Mouse (Mus musculus) heart, adult 11 months (tissue): ENCODE data around the gene Prelid3b.

Experiments
- DNase-seq: peaks from one replicate; pipeline ENCODE4 v3.0.0; 2022

Prelid3b gene

DNA sequence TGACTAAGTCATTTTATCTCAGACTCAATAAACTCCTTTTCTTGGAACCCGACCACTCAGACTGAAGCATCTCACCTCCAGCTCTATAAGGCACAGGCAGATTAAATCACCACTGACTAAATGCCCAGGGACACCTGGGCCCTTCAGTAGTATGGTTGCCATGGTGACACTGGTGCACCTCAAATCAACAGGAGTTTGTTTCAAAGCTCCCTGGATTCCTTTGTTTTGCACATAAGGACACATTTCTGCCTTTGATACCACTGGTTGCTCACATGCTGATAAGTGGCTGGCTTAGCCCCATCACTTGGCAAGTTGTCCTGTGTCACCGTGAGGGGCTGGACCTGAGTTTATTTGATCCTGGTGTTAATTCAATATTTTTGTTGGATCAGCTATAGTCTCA lies 13.5 kb downstream of the Prelid3b start:
- peak; percentile 51 for DNase-seq

- DNase-seq = peak; percentile 86
These were observed 19.2 kb downstream of the Prelid3b start for GRCm38 (mm10) chr2:174453681-174454080.

DNA sequence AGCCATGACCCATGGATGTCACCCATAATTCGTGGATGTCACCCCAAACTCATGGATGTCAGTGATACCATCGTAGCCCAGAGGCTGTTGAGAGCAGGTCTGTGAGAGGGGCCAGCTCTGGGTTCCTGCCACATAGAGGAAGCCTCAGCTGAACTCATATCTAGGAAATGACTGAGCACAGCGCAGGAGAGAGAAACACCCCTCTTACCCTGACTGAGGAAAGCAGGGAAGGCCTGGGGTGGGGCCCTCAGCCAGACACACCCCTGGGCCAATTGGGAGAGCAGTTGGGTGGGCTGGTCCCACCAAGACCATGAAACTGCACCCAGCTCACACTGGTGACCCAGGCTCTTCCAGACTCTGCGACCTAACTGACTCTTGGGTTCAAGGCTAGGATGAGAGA lies 22.5 kb downstream of the Prelid3b start, which contains the start of gene Tubb1:
Tubb1 (plus strand) TSS at position 343 of the 400 bp plus-strand sequence.
- no peak for DNase-seq

DNA sequence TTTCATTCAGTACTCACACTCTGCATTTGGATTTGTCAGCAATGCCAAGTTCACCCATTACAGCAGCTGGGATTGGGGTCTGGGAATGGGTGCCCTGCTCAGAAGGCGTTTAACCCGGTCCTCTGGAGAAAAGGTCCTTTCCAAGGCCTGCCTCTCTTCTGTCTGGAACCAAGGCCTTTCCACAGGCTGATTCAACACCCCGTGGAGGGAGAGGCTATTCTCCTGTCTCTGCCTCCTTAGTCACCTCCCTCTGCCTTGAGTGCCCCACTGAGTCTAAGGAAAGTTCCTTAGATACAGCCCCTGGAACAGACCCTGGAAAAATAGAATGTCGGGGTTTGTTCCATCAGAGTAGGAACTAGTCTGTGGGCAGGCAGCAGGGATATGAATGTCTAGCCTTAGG lies 24.5 kb downstream of the Prelid3b start:
- DNase-seq = no peak

- DNase-seq = no peak
These were observed 26.0 kb downstream of the Prelid3b start for GRCm38 (mm10) chr2:174446905-174447304.

DNA sequence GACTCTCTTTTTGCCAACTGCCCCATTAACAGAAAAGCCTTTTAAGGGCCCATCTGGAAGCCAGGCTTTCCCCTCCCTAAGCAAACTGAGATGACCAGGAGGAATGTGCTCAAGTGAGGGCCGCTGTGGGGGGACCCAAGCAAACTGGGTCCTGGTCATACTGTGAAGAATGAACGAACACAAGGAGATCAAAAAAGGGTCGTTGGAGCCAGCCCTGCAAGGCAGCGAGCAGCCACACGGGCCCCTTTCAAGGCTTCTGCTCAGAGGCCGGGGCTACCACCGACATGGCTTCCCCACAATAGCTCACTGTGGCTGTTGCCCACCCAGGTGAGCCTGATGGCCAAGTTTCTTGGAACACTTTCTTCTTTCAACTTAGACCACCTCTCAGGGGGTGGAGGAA lies 26.4 kb downstream of the Prelid3b start:
- no peak for DNase-seq

GRCm38 (mm10) chr2:174445018-174445417 lies 27.9 kb downstream of the Prelid3b start:
- no peak for DNase-seq

- no peak for DNase-seq
These were observed 28.5 kb downstream of the Prelid3b start for GRCm38 (mm10) chr2:174444359-174444758.

- peak; percentile 88 for DNase-seq
These were observed 29.8 kb downstream of the Prelid3b start for GRCm38 (mm10) chr2:174443046-174443445.

- DNase-seq = peak; percentile 90
These were observed 30.4 kb downstream of the Prelid3b start for GRCm38 (mm10) chr2:174442460-174442859.

- DNase-seq = no peak
These were observed 31.0 kb downstream of the Prelid3b start for GRCm38 (mm10) chr2:174441898-174442297.

- peak; percentile 91 for DNase-seq
These were observed 32.9 kb downstream of the Prelid3b start for GRCm38 (mm10) chr2:174439961-174440360.

DNA sequence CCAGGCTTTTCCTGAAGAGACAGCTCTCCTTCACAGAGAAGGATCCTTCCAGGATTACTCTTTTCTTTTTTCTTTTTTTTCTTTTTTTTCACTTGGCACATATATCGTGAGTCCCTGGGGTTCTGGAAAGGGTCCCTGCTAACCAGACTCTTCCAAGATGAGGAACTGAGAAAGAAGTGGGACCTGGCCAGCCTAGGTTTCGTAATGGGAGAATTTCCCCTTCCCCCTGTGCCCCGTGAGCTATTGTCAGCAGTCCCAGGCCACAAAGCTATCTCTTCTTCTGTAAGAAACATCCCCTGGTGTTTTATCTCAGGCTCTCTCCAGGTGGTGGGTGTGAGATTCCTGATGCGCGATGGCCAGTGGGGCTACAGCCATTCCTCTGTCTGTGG lies 33.4 kb downstream of the Prelid3b start:
- DNase-seq = peak; percentile 95

GRCm38 (mm10) chr2:174438737-174439449 lies 34.0 kb downstream of the Prelid3b start, which contains the start of gene Ctsz:
Gene Ctsz, minus strand, starts transcription at chr2:174439039.
- peak; percentile 99 for DNase-seq

- DNase-seq = peak; percentile 92
These were observed 34.7 kb downstream of the Prelid3b start for GRCm38 (mm10) chr2:174438181-174438580.

DNA sequence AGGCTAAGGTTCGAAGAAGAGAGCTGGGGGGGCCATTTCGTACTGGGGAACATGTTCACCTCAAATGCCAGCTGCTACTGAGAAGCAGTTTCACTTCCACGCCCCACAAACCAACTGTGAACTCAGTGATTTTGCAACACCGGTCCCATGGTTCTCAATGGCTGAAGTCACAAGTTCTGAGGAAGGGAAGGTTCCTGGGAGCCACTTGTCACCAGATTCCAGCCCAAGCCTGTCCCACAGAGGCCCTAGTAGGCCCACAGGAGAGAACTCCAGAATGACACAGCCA lies 35.2 kb downstream of the Prelid3b start:
- peak; percentile 97 for DNase-seq

GRCm38 (mm10) chr2:174436916-174437696 lies 35.8 kb downstream of the Prelid3b start:
- DNase-seq = peak; percentile 86

GRCm38 (mm10) chr2:174436076-174436701 lies 36.7 kb downstream of the Prelid3b start:
- DNase-seq = peak; percentile 96

DNA sequence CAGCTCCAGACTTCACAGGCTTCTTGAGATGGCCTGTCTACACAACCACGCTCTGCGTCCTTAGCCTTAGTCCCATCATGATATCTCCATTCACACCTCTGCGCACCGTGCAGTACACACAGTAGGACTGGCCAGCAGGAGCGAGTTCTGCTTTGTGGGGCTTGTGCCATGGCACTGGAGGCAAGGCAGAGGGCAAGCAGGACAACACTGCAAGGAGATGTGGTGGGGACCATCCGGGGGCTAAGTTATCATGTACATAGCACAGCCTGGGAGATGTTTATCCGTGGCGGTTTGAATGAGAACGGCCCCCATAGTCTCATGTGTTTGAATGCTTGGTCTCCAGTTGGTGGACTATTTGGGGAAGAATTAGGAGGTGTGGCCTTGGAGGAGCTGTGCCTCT lies 37.9 kb downstream of the Prelid3b start:
- peak; percentile 83 for DNase-seq

GRCm38 (mm10) chr2:174428996-174429591 lies 43.8 kb downstream of the Prelid3b start:
- DNase-seq = no peak

DNA sequence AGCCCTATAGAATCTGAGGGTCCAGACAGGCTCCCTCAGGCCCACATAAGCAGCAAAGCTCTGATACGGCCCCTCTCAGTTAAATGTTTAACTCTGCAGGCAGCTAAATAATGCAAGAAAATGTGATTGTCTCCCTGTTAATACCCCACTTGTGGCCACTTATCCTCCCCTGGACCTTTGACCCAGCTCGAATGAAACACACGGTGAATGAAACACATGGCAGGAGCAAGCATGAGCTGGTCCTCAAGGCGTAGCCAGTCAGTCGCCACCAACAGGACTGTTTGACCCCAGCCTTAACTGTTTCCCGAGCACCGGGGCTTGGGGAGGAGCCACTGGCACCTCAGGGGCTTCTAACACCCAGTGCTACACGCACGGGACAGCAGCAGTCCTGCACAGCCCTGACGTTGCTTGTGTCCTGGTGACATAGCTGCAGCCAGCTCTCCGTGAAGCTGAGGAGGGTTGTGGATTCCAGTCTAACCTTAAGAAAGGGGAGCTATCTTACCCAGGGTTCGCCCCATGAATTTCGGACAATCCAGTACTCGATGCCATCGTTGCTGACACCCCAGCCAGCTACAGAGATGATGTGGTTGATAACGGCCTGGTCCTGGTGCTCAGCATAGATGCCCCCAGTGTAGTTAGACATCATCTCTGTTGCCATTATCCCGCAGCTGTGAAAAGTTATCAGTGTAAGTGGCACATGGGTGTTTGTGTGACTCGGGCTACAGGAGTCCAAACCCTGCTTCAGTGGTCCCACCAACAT lies 44.6 kb downstream of the Prelid3b start:
- DNase-seq = peak; percentile 81

DNA sequence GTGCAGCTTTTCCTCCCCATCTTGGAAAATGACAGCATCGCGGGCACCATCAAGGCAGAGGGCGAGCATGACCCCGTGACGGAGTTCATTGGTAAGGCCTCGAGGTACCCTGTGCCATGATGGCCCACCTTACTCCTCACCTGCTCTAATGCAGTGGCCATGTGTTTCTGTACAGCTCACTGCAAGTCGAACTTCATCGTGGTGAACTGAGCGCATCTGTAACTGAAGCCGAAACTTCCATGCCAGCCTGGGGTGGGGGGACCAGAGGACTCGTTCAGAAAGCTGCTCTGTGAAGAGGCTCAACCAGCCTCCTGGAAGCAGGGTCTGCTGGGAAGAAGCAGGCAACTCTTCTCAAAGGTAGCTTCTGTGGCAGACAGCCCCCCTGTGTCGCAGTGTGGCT lies 46.0 kb downstream of the Prelid3b start:
- peak; percentile 87 for DNase-seq
